Mouse (Mus musculus): ENCODE data around the gene Gipc2.
"Not testable (repeated sequence)": the region's sequence is repeated elsewhere in the genome, so short reads cannot be mapped to it uniquely, and the experiment has no call there.

Gipc2 gene

DNA sequence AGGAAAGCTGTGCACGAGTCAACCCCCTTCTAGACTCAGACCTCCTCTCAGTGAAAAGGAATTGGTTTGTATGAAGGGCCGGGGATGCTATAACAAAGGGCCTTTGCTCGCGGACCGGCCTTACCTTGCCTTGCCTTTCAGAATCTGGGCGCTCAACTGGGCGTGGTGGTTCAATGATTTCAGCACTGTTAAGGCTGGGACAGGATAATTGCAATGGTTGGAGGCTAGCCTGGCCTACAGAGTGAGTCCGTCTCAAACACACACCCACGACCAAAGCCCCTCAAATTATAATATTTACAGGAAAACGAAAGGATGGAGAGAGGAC is at the start of gene Gipc2:
Gene Gipc2, minus strand, starts transcription at position 132 of the 325 bp plus-strand sequence.
- in situ Hi-C loops (cut with MboI; ENCODE audit: unreplicated experiment in 2 of 2) = no loop called here

DNA sequence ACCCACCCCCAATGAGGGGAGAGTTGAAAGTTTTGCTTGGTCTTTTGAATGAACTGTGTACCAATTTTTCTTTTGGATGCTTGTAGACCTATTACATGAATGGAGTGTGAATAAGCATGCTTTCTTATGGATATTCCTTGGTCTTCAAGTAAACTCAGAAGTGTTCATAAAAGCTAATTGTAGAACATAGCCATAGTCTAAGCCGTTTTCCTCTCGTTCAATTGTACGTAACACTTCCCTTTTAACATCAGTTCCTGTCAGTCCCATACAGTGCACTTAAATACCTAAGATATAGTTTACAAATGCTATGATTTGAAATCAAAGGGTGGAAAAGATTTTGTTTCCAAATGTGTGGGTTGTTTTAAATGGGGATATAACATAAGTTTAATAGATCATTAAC is 47.4 kb upstream of the Gipc2 start:
- in situ Hi-C loops (cut with MboI; ENCODE audit: unreplicated experiment in 2 of 2) = loop anchor here in 1 of 2 experiments (25.0 kb wide), 1 partner anchor 1724 kb away; the partner anchor contains the start of gene Acadm

DNA sequence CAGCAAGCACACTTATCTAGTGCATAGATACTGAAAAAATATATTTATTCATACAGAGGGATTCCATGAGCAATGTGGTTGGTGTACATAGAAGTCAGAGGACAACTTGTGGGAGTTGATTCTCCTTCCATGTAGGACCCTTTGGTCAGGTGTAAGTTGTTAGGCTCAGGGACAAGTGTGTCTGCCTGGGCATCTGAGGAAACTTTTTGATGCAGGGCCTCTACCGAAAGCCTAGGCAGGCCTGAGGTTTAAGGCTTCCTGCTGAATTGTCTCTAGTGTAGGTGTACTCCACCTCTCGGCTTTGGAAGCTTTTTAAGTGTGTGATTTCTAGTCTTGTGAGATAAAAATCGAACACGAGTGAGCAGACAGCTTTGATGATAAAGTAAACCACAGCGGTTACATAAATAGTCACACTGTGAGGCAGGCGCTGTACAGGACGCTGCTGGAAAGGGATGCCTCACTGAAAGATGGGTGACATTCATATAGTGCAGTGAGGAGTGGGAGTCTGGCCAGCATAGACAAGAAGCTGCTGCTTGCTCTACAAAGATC is 45.8 kb upstream of the Gipc2 start:
- in situ Hi-C loops (cut with MboI; ENCODE audit: unreplicated experiment in 2 of 2) = loop anchor here in 1 of 2 experiments (25.0 kb wide), 1 partner anchor 1725 kb away; the partner anchor contains the start of gene Acadm

DNA sequence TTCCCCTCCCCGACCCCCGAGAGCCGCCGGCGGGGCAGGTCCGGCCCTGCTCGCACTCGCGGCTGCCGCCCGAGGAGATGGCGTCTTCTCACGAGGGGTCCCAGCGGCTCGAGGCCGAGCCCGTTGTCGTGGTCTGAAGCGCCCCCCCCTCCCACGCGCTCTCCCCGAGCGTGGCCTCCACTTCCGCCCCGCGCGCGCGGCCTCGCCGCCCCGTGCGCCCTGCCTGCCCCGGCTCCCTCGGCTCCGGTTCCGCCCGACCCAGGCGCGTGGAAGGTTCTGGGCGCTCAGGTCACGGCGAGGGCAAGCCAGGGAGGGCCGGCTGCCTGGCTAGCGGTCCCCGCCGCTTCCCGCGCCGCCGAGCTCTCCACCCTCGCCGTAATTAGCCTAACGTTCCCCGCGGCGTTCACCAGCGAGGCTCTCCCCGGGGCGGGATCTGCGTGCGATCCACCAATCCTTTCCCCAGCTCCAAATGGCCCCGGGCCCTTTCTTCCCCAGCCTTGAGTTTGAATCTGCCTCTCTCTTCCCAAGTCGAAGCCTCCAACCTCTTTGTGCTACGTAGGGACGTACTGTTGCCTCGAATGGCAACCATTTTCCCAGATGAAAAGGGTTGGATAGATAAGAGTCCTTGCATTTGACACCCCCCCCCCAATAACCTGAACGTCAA is 44.8 kb upstream of the Gipc2 start:
- in situ Hi-C loops (cut with MboI; ENCODE audit: unreplicated experiment in 2 of 2) = loop anchor here in 1 of 2 experiments (25.0 kb wide), 1 partner anchor 1726 kb away; the partner anchor contains the start of gene Acadm

DNA sequence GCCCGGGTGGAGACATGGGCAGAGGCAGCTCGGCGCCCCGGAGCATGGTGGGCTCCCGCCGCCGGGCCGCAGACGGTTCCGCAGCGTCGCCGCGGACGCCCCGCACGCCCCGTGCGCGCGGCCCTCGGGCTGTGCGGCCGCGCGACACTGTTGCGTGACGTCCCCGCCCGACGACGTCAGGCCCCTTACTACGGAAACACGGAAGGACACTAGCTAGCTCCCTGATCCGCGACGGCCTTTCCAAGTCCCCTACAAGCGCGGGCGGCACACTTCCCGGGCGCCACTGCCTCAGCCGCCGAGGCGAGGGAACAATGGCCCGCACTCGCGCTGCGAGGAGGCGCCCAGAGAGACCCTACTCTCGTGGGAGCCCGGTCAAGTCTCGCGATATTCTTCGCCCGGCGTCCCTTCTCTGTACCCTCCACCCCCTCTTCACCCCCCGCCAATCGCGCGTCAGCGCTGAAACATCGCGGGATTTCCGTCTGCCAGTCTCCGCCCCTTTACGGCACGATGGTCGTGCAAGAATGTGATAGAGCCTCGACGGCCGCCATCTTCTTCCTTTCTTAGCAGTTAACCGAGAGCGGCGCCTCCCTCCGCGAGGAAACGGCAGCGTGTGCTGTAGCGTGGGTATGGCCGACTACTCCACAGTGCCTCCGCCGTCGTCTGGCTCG is 44.1 kb upstream of the Gipc2 start, which contains the start of the genes Dnajb4 and Fubp1:
Gene Dnajb4, minus strand, starts transcription at position 336 of the 668 bp plus-strand sequence.
Gene Fubp1, plus strand, starts transcription at position 456 of the 668 bp plus-strand sequence.
- in situ Hi-C loops (cut with MboI; ENCODE audit: unreplicated experiment in 2 of 2) = loop anchor here in 1 of 2 experiments (25.0 kb wide), 1 partner anchor 1727 kb away; the partner anchor contains the start of gene Acadm

DNA sequence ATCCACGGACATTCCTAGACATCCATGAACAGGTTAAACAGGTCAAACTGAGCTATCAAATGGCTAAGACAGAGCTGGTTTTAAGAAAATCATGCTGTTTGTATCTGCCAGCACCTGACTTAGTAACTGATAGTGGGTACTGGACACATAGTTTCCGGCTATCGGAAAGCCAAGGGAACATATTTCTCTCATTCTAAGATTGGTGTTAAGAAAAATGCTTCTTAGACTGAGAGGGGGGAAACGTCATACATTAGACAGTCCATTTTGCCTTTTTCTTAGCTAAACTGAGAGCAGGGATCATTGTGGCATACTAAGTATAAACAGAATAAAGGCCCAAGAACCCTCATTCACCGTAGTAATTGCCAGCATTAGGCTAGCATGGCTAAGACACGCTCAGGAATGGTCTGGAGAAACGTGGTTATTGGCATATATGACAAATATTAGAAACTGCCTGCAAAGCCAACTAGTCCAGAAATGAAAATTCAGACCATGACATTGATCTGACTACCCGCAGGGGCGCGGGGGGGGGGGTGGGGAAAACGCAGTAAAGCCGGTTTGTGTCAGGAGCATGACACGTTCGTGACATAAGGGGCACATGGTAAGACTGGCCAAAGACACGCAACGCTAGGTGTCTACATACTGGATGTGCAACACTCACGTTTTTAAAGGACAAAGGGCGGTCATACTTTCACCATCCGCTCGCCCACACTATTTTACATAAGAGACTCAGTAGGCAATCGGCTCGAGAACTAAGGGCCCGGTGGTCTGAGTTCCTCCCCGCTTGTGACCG is 43.3 kb upstream of the Gipc2 start:
- in situ Hi-C loops (cut with MboI; ENCODE audit: unreplicated experiment in 2 of 2) = loop anchor here in 1 of 2 experiments (25.0 kb wide), 1 partner anchor 1728 kb away; the partner anchor contains the start of gene Acadm

DNA sequence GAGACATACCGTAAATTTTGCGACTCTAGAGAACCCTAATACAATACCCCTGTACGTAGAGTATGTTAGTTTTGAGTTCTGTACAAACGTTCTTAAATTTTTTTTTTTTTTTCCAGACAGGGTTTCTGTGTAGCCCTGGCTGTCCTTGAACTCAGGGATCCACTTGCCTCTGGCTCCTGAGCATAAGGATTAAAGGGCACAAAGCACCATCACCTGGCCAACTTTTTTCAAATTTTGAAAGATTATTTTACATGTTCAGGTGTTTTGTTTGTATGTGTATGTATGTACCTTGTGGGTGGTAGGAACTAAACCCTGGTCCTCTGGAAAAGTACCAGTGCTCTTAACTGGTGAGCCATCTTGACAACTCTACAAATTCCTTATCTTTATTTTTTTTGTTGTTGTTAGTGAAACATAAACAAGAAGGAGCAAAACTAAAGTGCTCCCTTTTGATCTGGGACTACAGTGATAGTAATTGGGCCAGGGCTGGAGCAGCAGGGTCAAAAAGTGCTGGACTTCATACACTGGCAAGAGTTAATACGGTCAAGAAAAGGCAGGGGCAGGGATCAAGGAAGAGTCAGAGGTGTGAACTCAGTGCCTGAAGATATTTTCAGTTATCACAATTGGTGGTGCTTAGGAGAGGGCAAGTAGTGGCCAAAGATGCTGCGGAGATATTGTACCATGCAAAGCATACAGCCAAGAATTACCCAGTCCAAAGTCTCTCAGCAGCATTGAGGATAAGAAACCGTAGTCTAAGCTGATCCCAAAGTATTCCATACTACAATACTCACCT is 42.3 kb upstream of the Gipc2 start:
- in situ Hi-C loops (cut with MboI; ENCODE audit: unreplicated experiment in 2 of 2) = loop anchor here in 1 of 2 experiments (25.0 kb wide), 1 partner anchor 1729 kb away; the partner anchor contains the start of gene Acadm

DNA sequence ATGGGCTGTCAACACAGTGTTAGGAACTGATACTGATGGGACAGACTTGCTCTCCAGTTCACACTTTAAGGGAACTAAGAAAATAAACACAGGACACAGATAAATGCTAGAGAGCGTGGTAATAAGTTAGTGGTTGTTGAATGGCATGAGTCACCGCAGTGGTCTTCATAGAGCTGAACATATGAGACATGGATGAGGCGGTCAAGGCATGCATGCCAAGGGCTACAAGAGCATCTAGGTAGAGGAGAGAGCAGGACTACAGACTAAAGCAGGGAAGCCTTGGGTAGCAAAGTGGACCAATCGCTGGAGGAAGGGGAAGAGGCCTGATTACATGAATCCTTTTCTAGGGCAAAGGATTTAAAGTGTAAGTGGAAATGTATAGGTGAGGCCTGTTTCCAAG is 41.1 kb upstream of the Gipc2 start:
- in situ Hi-C loops (cut with MboI; ENCODE audit: unreplicated experiment in 2 of 2) = loop anchor here in 1 of 2 experiments (25.0 kb wide), 1 partner anchor 1730 kb away; the partner anchor contains the start of gene Acadm

DNA sequence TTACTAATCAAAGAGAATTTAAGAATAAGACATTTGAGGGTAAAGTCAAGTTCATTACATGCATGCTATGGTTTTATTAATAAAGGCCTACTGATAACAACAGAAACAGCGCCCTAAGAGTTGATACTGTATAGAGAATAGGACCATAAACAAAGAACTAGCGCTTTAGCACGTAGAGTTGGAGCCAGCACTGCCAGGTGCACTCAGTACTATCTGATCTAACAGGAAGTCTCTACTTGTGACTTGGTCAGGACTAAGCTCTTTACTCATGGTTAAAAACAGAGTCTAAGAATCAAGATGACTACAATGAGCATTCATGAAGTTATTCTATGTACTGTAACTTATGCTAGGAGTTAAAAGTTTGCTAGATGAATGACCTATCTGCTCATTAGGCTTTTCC is 38.5 kb upstream of the Gipc2 start:
- in situ Hi-C loops (cut with MboI; ENCODE audit: unreplicated experiment in 2 of 2) = loop anchor here in 1 of 2 experiments (25.0 kb wide), 1 partner anchor 1733 kb away; the partner anchor contains the start of gene Acadm

DNA sequence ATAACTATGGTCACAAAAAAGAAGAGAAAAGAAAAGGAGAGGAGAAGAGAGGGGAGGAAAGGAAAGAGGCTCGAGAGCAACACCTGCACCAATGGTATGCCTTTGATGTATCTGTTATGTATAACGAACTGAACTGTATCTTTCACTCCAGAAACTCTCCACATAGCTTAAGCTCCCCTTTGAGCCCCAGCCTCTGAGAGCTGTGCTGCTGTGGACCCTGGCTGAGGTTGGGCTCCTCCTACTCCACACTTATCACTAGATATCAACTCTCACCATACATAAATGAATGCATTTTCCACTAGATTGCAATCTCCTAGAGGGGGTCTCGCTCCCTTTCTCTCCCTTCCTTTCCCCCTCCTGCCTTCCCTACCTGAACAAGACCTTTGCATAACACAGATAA is 38.0 kb upstream of the Gipc2 start:
- in situ Hi-C loops (cut with MboI; ENCODE audit: unreplicated experiment in 2 of 2) = loop anchor here in 1 of 2 experiments (25.0 kb wide), 1 partner anchor 1733 kb away; the partner anchor contains the start of gene Acadm

DNA sequence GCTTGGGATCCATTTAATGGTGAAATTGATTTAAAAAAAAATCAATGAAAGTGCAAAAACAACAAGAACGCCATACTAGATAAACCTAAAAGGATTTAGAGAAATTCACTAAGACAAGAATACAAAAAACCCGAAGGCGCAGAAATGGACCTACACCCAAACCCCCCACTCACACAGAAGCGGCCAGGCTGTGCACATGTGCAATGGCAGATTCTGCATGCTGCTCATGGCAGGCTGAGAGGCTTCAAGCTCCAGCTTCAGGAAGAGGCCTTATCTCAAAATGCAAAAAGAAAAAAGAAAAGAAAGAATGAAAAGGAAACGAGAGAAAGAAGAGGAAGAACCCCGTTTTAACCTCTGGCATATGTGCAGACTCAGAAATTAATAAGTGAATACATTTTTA is 37.4 kb upstream of the Gipc2 start:
- in situ Hi-C loops (cut with MboI; ENCODE audit: unreplicated experiment in 2 of 2) = loop anchor here in 1 of 2 experiments (25.0 kb wide), 1 partner anchor 1734 kb away; the partner anchor contains the start of gene Acadm

DNA sequence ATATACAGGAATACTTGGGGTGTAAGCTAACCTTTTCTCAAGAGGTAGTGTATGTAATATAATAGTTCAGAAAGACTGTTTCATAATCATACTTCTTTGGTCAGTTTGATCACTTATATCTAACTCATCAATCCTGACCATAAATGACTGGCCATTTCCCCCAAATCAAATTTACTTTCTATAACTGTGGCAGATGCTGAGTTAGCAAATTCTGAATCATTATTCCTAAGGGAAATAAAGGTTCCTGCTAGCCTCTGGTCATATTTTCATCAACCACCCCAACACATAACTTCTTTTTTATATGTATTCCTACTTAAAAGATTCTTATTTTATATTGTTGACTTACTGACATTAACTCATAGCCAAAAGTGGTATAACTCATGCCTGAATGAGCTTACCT is 36.9 kb upstream of the Gipc2 start:
- in situ Hi-C loops (cut with MboI; ENCODE audit: unreplicated experiment in 2 of 2) = loop anchor here in 1 of 2 experiments (25.0 kb wide), 1 partner anchor 1734 kb away; the partner anchor contains the start of gene Acadm

DNA sequence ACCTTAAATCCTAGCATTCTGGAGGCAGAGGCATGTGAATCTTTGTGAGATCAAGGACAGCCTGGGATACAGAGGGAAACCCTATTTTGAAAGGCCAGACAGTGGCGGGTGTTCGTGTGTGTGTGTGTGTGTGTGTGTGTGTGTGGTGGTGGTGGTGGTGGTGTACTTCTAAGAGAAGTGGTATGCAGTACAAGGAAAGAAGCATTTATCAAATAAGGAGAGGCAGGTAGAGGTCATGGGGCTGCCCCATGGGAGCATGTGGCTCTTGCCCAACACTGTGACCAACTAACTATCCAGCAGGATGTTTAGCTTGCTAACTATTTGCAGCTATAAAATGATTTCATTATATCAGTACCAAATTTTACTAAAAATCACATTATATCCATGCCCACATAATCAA is 35.6 kb upstream of the Gipc2 start:
- in situ Hi-C loops (cut with MboI; ENCODE audit: unreplicated experiment in 2 of 2) = loop anchor here in 1 of 2 experiments (25.0 kb wide), 1 partner anchor 1736 kb away; the partner anchor contains the start of gene Acadm

DNA sequence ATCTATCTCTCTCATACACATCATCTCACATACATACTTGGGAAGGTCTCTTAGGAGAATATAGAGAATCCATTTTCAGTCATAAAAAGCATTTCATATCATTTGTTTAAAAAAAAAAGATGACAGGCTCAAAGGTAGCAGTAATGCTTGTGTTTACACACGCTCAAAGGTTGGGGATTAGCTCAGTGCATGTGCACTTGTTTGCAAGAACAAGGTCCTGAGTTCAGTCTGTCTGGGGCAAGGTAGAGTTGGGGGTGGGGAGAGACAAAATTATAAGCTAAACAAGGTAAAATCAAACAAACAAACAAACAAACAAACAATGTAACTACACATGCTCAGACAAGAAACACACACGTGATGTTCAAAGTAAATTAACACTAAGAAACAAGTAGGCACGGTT is 35.2 kb upstream of the Gipc2 start:
- in situ Hi-C loops (cut with MboI; ENCODE audit: unreplicated experiment in 2 of 2) = loop anchor here in 1 of 2 experiments (25.0 kb wide), 1 partner anchor 1736 kb away; the partner anchor contains the start of gene Acadm

DNA sequence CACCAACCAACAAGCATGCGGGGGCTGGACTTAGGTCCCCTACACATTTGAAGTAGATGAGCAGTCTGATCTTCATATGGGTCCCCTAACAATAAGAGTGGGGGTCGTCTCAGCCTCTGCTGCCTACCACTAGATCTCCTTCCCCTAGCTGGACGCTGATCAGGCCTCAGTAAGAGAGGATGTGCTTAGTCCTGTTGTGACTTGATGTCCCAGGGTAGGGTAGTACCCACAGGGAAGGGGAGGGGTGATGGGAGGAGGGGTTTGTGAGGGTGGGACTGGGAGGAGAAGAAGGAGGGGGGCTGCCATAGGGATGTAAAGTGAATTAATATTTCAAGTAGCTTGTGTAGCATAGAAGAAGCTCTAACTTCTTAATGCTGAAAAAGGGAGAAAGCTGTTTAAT is 33.1 kb upstream of the Gipc2 start:
- in situ Hi-C loops (cut with MboI; ENCODE audit: unreplicated experiment in 2 of 2) = no loop called here

DNA sequence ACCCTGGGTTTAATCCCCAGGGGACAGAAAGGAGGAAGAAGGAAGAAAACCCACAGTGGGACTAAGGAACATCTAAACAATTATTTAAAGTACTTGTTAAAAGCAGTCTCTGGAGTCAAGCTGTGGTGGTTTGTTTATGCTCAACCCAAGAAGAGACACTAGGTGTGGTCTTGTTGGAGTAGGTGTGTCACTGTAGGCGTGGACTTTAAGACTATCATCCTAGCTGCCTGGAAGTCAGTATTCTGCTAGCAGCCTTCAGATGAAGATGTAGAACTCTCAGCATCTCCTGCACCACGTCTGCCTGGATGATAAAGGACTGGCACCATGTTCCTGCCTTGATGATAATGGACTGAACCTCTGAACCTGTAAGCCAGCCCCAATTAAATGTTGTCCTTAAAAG is 31.2 kb upstream of the Gipc2 start:
- in situ Hi-C loops (cut with MboI; ENCODE audit: unreplicated experiment in 2 of 2) = not testable (repeated sequence)

DNA sequence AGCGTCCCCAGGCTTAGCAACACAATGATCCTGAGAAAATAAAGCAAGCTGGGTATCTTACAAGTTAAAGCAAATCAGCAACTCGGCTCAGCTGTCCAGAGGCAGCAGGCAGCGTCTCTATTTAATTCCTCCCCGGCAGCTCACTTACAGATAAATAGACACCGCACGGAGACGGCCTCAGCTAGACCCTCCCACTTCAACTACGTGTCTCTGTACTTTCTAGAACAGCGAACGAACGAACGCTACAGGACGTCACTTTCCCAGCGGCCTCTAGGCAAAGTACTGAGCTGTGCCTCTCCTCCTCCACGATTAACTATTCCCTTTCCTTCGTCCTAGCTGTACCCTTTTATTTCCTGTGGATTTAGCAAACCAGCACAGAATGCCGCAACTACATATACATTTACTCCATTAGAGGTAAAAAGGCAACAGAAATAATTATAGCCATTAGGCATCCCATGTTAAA is 27.6 kb upstream of the Gipc2 start:
- in situ Hi-C loops (cut with MboI; ENCODE audit: unreplicated experiment in 2 of 2) = no loop called here

DNA sequence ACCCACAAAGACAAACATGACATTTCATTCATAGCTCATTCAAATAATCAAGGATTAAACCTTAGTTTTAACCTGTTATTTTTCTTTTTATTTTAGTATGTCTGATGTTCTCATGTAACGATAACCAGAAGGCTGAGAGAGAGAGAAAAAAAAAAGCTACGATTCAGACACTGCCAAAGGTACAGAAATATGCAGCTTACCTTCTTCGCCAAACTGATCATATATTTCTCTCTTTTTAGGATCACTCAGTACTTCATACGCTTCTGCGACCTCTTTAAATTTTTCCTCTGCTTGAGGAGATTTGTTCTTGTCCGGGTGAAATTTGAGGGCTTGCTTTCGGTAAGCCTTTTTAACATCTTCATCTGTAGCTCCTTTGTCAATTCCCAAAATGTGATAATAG is 27.1 kb upstream of the Gipc2 start:
- in situ Hi-C loops (cut with MboI; ENCODE audit: unreplicated experiment in 2 of 2) = no loop called here

Measured in v-Abl transformed pro-B cells (cell line).